Mouse (Mus musculus): ENCODE data around the gene B9d2.

Gene B9d2

GRCm38 (mm10) chr7:25734991-25735390, 54.4 kb downstream of the B9d2 start:
- DNase-seq, result no peak
